Comparison of ENCODE assay signal across 24 mouse cellular contexts in the genomic region with DNA sequence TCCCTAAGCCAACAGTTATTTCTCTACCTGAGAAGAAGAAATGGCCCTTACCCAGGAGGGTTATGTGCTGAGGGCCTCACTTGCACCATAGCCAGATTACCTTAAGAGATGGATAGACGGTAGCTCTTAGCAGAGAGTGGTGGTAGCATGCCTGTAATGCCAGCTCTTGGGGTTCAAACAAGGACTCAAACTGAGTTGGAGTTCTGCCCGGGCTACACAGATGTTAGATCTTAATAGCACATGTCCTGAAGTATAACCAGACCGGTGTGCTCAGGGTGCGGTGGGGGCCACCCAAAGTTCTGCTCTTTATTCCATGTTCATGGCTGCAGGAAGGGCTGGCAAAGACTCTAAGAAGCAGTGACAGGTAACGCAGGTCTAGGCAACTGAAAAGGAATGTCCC. TPM values are rescaled to one million over a fixed set of nuclear protein-coding genes. Genes with fewer than 3 reads are reported as not detected.
A peak's percentile ranks its signal among the peaks of the same experiment; 100 is the strongest.
DNase-seq lines count a peak whose midpoint lies in the region; ATAC-seq and TF ChIP-seq lines count a peak whose summit lies in the region.
"Had no signal": no experiment of that assay in that cellular context is flagged by ENCODE, and none has a peak within 500 bp of the region (broad histone marks: within the 10 kb centered on the region; RNA-seq: fewer than 3 reads in every experiment).

No protein-coding gene starts in this region.

- ATAC-seq in heart, embryonic 12.5 days (ENCODE audit: insufficient number of reproducible peaks, low FRiP score), result no peak
- ATAC-seq: forebrain, embryonic 14.5 days; forebrain, postnatal 0 days; intestine, postnatal 0 days; Patski had no signal

- H3K36me3 ChIP-seq in heart, embryonic 12.5 days, result peaks cover 43% of the 10 kb centered on the region
- H3K36me3 ChIP-seq: hindbrain, embryonic 12.5 days; hindbrain, embryonic 15.5 days had no signal

- 84% methylated on average over 5 of the region's 5 CpGs for WGBS in heart, embryonic 12.5 days
- 78% methylated on average over 5 of the region's 5 CpGs for WGBS in lung, adult 2 months

- no peak overlapping the region for H3K27ac ChIP-seq in heart, embryonic 12.5 days (ENCODE audit: poor library complexity, severe bottlenecking)
- H3K27ac ChIP-seq: embryonic facial prominence, embryonic 12.5 days; embryonic facial prominence, embryonic 15.5 days; gastrocnemius, adult 2 months; heart, adult 2 months; hindbrain, embryonic 12.5 days; hindbrain, embryonic 15.5 days had no signal

- DNase-seq in heart, adult 11 months, result peak; percentile 94
- no peak for DNase-seq in heart, postnatal 36 days
- peak; percentile 75 for DNase-seq in heart, postnatal 10 days
- DNase-seq in lung, postnatal 10 days, result peak; percentile 14
- DNase-seq in lung, adult 2 months, result no peak
- DNase-seq: adrenal gland, adult 2 months; adrenal gland, postnatal 14 days; cerebellum, adult 11 months; cerebellum, adult 2 months; cerebellum, adult 9-11 months; cerebellum, postnatal 25 days; forebrain, postnatal 0 days; gastrocnemius, adult 2 months; gastrocnemius, postnatal 14 days; kidney, adult 2 months had no signal

- no peaks in the 10 kb centered on the region for H3K27me3 ChIP-seq in heart, embryonic 12.5 days (replicated peaks)
- H3K27me3 ChIP-seq: embryonic facial prominence, embryonic 12.5 days; embryonic facial prominence, embryonic 15.5 days; hindbrain, embryonic 12.5 days; hindbrain, embryonic 15.5 days; Patski had no signal

- peaks cover 16% of the 10 kb centered on the region for H3K4me1 ChIP-seq in heart, embryonic 12.5 days (replicated peaks)
- peaks cover 4% of the 10 kb centered on the region; the same call in 1 of the 2 replicates for H3K4me1 ChIP-seq in lung, adult 2 months (ENCODE audit: control insufficient read depth, insufficient read depth, low read length)

- intact Hi-C loops in heart, postnatal 36 days (cut with DNase I), result no loop called here
- intact Hi-C loops in heart, postnatal 10 days (cut with DNase I), result no loop called here

- no peak overlapping the region for H3K4me2 ChIP-seq in heart, embryonic 12.5 days
- H3K4me2 ChIP-seq: embryonic facial prominence, embryonic 12.5 days; embryonic facial prominence, embryonic 15.5 days; hindbrain, embryonic 12.5 days; hindbrain, embryonic 15.5 days had no signal

- no peak overlapping the region for H3K9ac ChIP-seq in heart, embryonic 12.5 days
- H3K9ac ChIP-seq: embryonic facial prominence, embryonic 12.5 days; embryonic facial prominence, embryonic 15.5 days; forebrain, postnatal 0 days; hindbrain, embryonic 12.5 days; hindbrain, embryonic 15.5 days had no signal

- TF ChIP-seq POLR2A in lung, adult 2 months (IDR thresholded peaks at IDR 0.05; ENCODE audit: borderline replicate concordance, extremely low read depth, low read depth, low read length), result no peak

- no peak overlapping the region for H3K4me3 ChIP-seq in heart, embryonic 12.5 days
- no peak overlapping the region for H3K4me3 ChIP-seq in lung, adult 2 months (replicated peaks; ENCODE audit: extremely low read depth, low read depth, low read length)
- H3K4me3 ChIP-seq: embryonic facial prominence, embryonic 12.5 days; embryonic facial prominence, embryonic 15.5 days; gastrocnemius, adult 2 months; heart, adult 2 months; hindbrain, embryonic 12.5 days; hindbrain, embryonic 15.5 days had no signal

- H3K9me3 ChIP-seq in heart, embryonic 12.5 days (replicated peaks), result no peaks in the 10 kb centered on the region
- H3K9me3 ChIP-seq: embryonic facial prominence, embryonic 12.5 days; embryonic facial prominence, embryonic 15.5 days; hindbrain, embryonic 12.5 days; hindbrain, embryonic 15.5 days had no signal

- no peak for TF ChIP-seq CTCF in lung, adult 2 months (IDR thresholded peaks at IDR 0.05; ENCODE audit: insufficient read depth, low read length)

RNA-seq across cellular contexts. Expression of gene Mfn2, which starts 5.0 kb away (rescaled TPM):
- 100 to 1,000 TPM; 670 to 699 TPM for total RNA-seq in heart, postnatal 36 days (2021)
- total RNA-seq in heart, postnatal 10 days (2021), result 100 to 1,000 TPM; 583 to 610 TPM
- polyA plus RNA-seq in heart, embryonic 12.5 days (2016; fragmentation: Nextera tagmentation; extraction: Ambion mirVana), result 121 and 123 TPM in 2 replicates
- 36.5 and 52.2 TPM in 2 replicates for polyA plus RNA-seq in lung, adult 2 months (2012; rRNA removed)

RNA-seq across cellular contexts. Expression of gene Plod1, which starts 27.1 kb away (rescaled TPM):
- total RNA-seq in heart, postnatal 36 days (2021), result 10 to 100 TPM; 71.3 to 89.9 TPM
- total RNA-seq in heart, postnatal 10 days (2021), result 100 to 1,000 TPM in 1 of 2 experiments, 10 to 100 TPM in 1; 97.7 to 104 TPM
- polyA plus RNA-seq in heart, embryonic 12.5 days (2016; fragmentation: Nextera tagmentation; extraction: Ambion mirVana), result 46.9 and 49.6 TPM in 2 replicates
- 45.0 and 62.2 TPM in 2 replicates for polyA plus RNA-seq in lung, adult 2 months (2012; rRNA removed)

RNA-seq across cellular contexts. Expression of gene 2510039O18Rik, which starts 31.2 kb away (rescaled TPM):
- total RNA-seq in heart, postnatal 36 days (2021), result 10 to 100 TPM; 37.2 to 41.2 TPM
- 10 to 100 TPM; 47.0 to 49.5 TPM for total RNA-seq in heart, postnatal 10 days (2021)
- 24.6 and 24.9 TPM in 2 replicates for polyA plus RNA-seq in heart, embryonic 12.5 days (2016; fragmentation: Nextera tagmentation; extraction: Ambion mirVana)
- 84.1 and 97.5 TPM in 2 replicates for polyA plus RNA-seq in lung, adult 2 months (2012; rRNA removed)

RNA-seq across cellular contexts. Expression of gene Fv1, which starts 40.7 kb away (rescaled TPM):
- total RNA-seq in heart, postnatal 36 days (2021), result 10 to 100 TPM; 16.1 to 18.3 TPM
- total RNA-seq in heart, postnatal 10 days (2021), result 10 to 100 TPM; 11.2 to 14.3 TPM
- polyA plus RNA-seq in heart, embryonic 12.5 days (2016; fragmentation: Nextera tagmentation; extraction: Ambion mirVana), result 9.0 and 9.1 TPM in 2 replicates
- polyA plus RNA-seq in lung, adult 2 months (2012; rRNA removed), result 0.84 and 1.9 TPM in 2 replicates

RNA-seq across cellular contexts. Expression of gene Miip, which starts 40.9 kb away (rescaled TPM):
- 1 to 10 TPM; 7.6 to 8.6 TPM for total RNA-seq in heart, postnatal 36 days (2021)
- 10 to 100 TPM in 1 of 2 experiments, 1 to 10 TPM in 1; 8.8 to 12.4 TPM for total RNA-seq in heart, postnatal 10 days (2021)
- polyA plus RNA-seq in heart, embryonic 12.5 days (2016; fragmentation: Nextera tagmentation; extraction: Ambion mirVana), result 23.4 and 26.3 TPM in 2 replicates
- 45.1 and 70.3 TPM in 2 replicates for polyA plus RNA-seq in lung, adult 2 months (2012; rRNA removed)

Comparison
In these comparisons a context has a peak if more than half of its experiments do, and no peak if none do; other contexts are left out.
1. DNase-seq: peak in heart, adult 11 months (single experiment), heart, postnatal 10 days (2 of 2) and lung, postnatal 10 days (single experiment); none in heart, postnatal 36 days (0 of 2) and lung, adult 2 months (single experiment).